20 mouse cellular contexts compared by ENCODE assay signal in genomic region chr9:66053620-66054019, GRCm38 (mm10). TPM values are rescaled to one million over a fixed set of nuclear protein-coding genes. Genes with fewer than 3 reads are reported as not detected.
A peak's percentile ranks its signal among the peaks of the same experiment; 100 is the strongest.
DNase-seq lines count a peak whose midpoint lies in the region; ATAC-seq and TF ChIP-seq lines count a peak whose summit lies in the region.
"Had no signal": no experiment of that assay in that cellular context is flagged by ENCODE, and none has a peak within 500 bp of the region (broad histone marks: within the 10 kb centered on the region; RNA-seq: fewer than 3 reads in every experiment).

No protein-coding gene starts in this region.

- TF ChIP-seq EP300 in lung, postnatal 0 days (IDR thresholded peaks at IDR 0.05), result no peak

- DNase-seq in layer of hippocampus, adult 2 months (ENCODE audit: low spot score in 2 of 2), result no peak
- DNase-seq in layer of hippocampus, postnatal 10 days (ENCODE audit: low spot score in 2 of 2), result no peak
- no peak for DNase-seq in lung, postnatal 0 days (ENCODE audit: low spot score)
- DNase-seq in lung, postnatal 4 days, result no peak
- DNase-seq in R1 (ENCODE audit: low read depth, low spot score), result peak; percentile 36
- DNase-seq in hindbrain, postnatal 0 days (ENCODE audit: low spot score), result no peak
- DNase-seq: adrenal gland, adult 2 months; adrenal gland, postnatal 25 days; cerebellum, adult 18-20 months; cerebellum, adult 9-11 months; cerebellum, postnatal 36 days; forebrain, postnatal 0 days; gastrocnemius, postnatal 14 days had no signal

- ATAC-seq in lung, postnatal 0 days, result no peak
- ATAC-seq in forebrain, embryonic 13.5 days, result no peak
- ATAC-seq in hindbrain, postnatal 0 days, result no peak
- ATAC-seq: forebrain, postnatal 0 days had no signal

- 30% methylated on average over 1 of the region's 1 CpGs for WGBS in lung, postnatal 0 days
- 30% methylated on average over 1 of the region's 1 CpGs for WGBS in forebrain, embryonic 13.5 days
- WGBS in hindbrain, postnatal 0 days, result 45% methylated on average over 1 of the region's 1 CpGs

- H3K4me1 ChIP-seq in lung, postnatal 0 days (ENCODE audit: insufficient read depth, low read depth, low read length), result no peaks in the 10 kb centered on the region
- H3K4me1 ChIP-seq in forebrain, embryonic 13.5 days, result no peaks in the 10 kb centered on the region
- H3K4me1 ChIP-seq in hindbrain, postnatal 0 days (ENCODE audit: insufficient read depth, low read length), result no peaks in the 10 kb centered on the region
- H3K4me1 ChIP-seq: embryonic facial prominence, embryonic 13.5 days; forebrain, embryonic 12.5 days; hindbrain, embryonic 15.5 days had no signal

- H3K9ac ChIP-seq in lung, postnatal 0 days (replicated peaks; ENCODE audit: low read depth), result no peak overlapping the region
- H3K9ac ChIP-seq in forebrain, embryonic 13.5 days, result no peak overlapping the region
- H3K9ac ChIP-seq in hindbrain, postnatal 0 days (replicated peaks; ENCODE audit: low read length), result no peak overlapping the region
- H3K9ac ChIP-seq: embryonic facial prominence, embryonic 13.5 days; forebrain, embryonic 12.5 days; forebrain, postnatal 0 days; heart, embryonic 12.5 days; hindbrain, embryonic 15.5 days had no signal

- no peak overlapping the region for H3K4me2 ChIP-seq in lung, postnatal 0 days (replicated peaks; ENCODE audit: low read depth, low read length)
- no peak overlapping the region for H3K4me2 ChIP-seq in forebrain, embryonic 13.5 days
- H3K4me2 ChIP-seq in hindbrain, postnatal 0 days (ENCODE audit: low read depth, low read length), result no peak overlapping the region
- H3K4me2 ChIP-seq: embryonic facial prominence, embryonic 13.5 days; forebrain, embryonic 12.5 days; heart, embryonic 12.5 days; hindbrain, embryonic 15.5 days had no signal

- H3K27ac ChIP-seq in layer of hippocampus, adult 2 months, result no peak overlapping the region
- no peak overlapping the region for H3K27ac ChIP-seq in lung, postnatal 0 days (ENCODE audit: low read length)
- no peak overlapping the region for H3K27ac ChIP-seq in forebrain, embryonic 13.5 days
- H3K27ac ChIP-seq in hindbrain, postnatal 0 days, result no peak overlapping the region
- H3K27ac ChIP-seq: embryonic facial prominence, embryonic 13.5 days; forebrain, embryonic 12.5 days; hindbrain, embryonic 10.5 days; hindbrain, embryonic 15.5 days had no signal

- H3K27me3 ChIP-seq in lung, postnatal 0 days (replicated peaks; ENCODE audit: insufficient read depth, low read length), result no peaks in the 10 kb centered on the region
- H3K27me3 ChIP-seq in forebrain, embryonic 13.5 days, result no peaks in the 10 kb centered on the region
- H3K27me3 ChIP-seq in hindbrain, postnatal 0 days (ENCODE audit: insufficient read depth, low read length), result no peaks in the 10 kb centered on the region
- H3K27me3 ChIP-seq: embryonic facial prominence, embryonic 13.5 days; forebrain, embryonic 12.5 days; heart, embryonic 12.5 days; hindbrain, embryonic 15.5 days had no signal

- TF ChIP-seq CTCF in layer of hippocampus, adult 2 months (conservative IDR thresholded peaks at IDR 0.05), result peak; percentile 39
- TF ChIP-seq CTCF in lung, postnatal 0 days (IDR thresholded peaks at IDR 0.05), result peak; percentile 25
- no peak for TF ChIP-seq CTCF in hindbrain, postnatal 0 days (IDR thresholded peaks at IDR 0.05; ENCODE audit: low read depth)

- no peaks in the 10 kb centered on the region for H3K36me3 ChIP-seq in lung, postnatal 0 days (ENCODE audit: insufficient read depth, low read length)
- H3K36me3 ChIP-seq in forebrain, embryonic 13.5 days (ENCODE audit: poor library complexity, severe bottlenecking), result no peaks in the 10 kb centered on the region
- no peaks in the 10 kb centered on the region for H3K36me3 ChIP-seq in hindbrain, postnatal 0 days (ENCODE audit: insufficient read depth, low read length)
- H3K36me3 ChIP-seq: embryonic facial prominence, embryonic 13.5 days; forebrain, embryonic 12.5 days; G1E; heart, embryonic 12.5 days; hindbrain, embryonic 10.5 days; hindbrain, embryonic 15.5 days had no signal

- H3K4me3 ChIP-seq in layer of hippocampus, adult 2 months, result no peak overlapping the region
- H3K4me3 ChIP-seq in lung, postnatal 0 days (ENCODE audit: low read depth, low read length), result no peak overlapping the region
- H3K4me3 ChIP-seq in forebrain, embryonic 13.5 days, result no peak overlapping the region
- no peak overlapping the region for H3K4me3 ChIP-seq in hindbrain, postnatal 0 days (ENCODE audit: low read length)
- H3K4me3 ChIP-seq: embryonic facial prominence, embryonic 13.5 days; forebrain, embryonic 12.5 days; heart, embryonic 12.5 days; hindbrain, embryonic 10.5 days; hindbrain, embryonic 15.5 days had no signal

- H3K9me3 ChIP-seq in lung, postnatal 0 days (ENCODE audit: low read length), result no peaks in the 10 kb centered on the region; the same call in 1 of the 2 replicates
- H3K9me3 ChIP-seq in forebrain, embryonic 13.5 days (replicated peaks), result peaks cover 4% of the 10 kb centered on the region; the same call in 1 of the 2 replicates
- no peaks in the 10 kb centered on the region; the same call in 1 of the 2 replicates for H3K9me3 ChIP-seq in hindbrain, postnatal 0 days (ENCODE audit: low read length)
- H3K9me3 ChIP-seq: embryonic facial prominence, embryonic 13.5 days; forebrain, embryonic 12.5 days; heart, embryonic 12.5 days; hindbrain, embryonic 15.5 days had no signal

RNA-seq across cellular contexts. Expression of gene Ppib, which starts 6.4 kb away (rescaled TPM):
- 100 to 1,000 TPM; 195 to 201 TPM for total RNA-seq in layer of hippocampus, adult 2 months (2021)
- total RNA-seq in layer of hippocampus, postnatal 10 days (2021), result 100 to 1,000 TPM; 268 to 273 TPM
- 577 and 650 TPM in 2 replicates for polyA plus RNA-seq in lung, postnatal 0 days (2015; fragmentation: Nextera tagmentation; extraction: Ambion mirVana)
- polyA plus RNA-seq in forebrain, embryonic 13.5 days (2015; fragmentation: Nextera tagmentation; extraction: Ambion mirVana), result 357 and 381 TPM in 2 replicates
- total RNA-seq in hindbrain, postnatal 0 days (2014; rRNA removed), result 223 and 263 TPM in 2 replicates
- polyA plus RNA-seq in hindbrain, postnatal 0 days (2015; fragmentation: Nextera tagmentation; extraction: Ambion mirVana), result 395 and 408 TPM in 2 replicates

RNA-seq across cellular contexts. Expression of gene Snx22, which starts 15.9 kb away (rescaled TPM):
- total RNA-seq in layer of hippocampus, adult 2 months (2021), result 1 to 10 TPM; 4.6 to 6.9 TPM
- total RNA-seq in layer of hippocampus, postnatal 10 days (2021), result 1 to 10 TPM; 7.7 to 7.9 TPM
- 25.7 and 28.3 TPM in 2 replicates for polyA plus RNA-seq in lung, postnatal 0 days (2015; fragmentation: Nextera tagmentation; extraction: Ambion mirVana)
- 2.7 and 3.1 TPM in 2 replicates for polyA plus RNA-seq in forebrain, embryonic 13.5 days (2015; fragmentation: Nextera tagmentation; extraction: Ambion mirVana)
- total RNA-seq in hindbrain, postnatal 0 days (2014; rRNA removed), result 7.1 and 8.8 TPM in 2 replicates
- 12.8 and 13.2 TPM in 2 replicates for polyA plus RNA-seq in hindbrain, postnatal 0 days (2015; fragmentation: Nextera tagmentation; extraction: Ambion mirVana)
- polyA plus RNA-seq: G1E had no signal
